Mouse (Mus musculus) fibroblast of lung, adult 2 months (primary cell): ENCODE results near the gene Myrf.
A peak's percentile ranks its signal among the peaks of the same experiment; 100 is the strongest.

Source experiments
- DNase-seq: peaks from one replicate; pipeline ENCODE4 v3.0.0-alpha.2; 2011; ENCODE audit warnings: low read depth

Myrf gene

DNA sequence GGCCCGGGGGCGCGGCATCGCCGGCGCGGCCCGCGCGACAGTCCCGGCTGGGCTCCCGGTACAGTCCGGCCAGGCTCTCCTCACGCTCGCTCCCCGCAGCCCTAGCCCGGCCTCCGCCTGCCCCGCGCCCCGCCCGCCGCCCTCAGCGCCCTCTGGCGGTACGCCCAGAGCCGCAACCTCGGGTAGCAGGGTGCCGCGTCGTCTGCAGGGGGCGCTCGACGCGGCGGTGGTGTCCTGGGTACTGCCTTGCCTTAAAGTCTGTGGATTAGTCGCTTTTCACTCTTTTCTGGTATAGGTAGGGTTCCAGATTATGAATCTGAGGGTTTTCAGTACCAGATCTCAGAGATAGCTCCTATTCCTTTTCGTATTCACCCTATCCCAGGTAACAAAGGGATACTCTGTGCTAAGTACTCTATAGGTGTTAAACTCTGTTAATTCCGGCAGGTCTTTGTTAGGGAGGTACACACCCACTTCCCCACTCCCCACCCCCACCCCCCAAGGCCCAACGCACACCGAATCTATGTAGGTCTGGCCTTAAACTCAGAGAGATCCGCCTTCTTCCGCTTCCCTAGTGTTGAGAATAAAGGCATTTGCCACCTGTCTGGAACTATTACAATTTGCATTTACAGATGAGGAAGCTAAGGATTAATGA is at the start of gene Myrf:
TSS of gene Myrf (minus strand) at position 95 of the 652 bp plus-strand sequence.
- no peak for DNase-seq

DNA sequence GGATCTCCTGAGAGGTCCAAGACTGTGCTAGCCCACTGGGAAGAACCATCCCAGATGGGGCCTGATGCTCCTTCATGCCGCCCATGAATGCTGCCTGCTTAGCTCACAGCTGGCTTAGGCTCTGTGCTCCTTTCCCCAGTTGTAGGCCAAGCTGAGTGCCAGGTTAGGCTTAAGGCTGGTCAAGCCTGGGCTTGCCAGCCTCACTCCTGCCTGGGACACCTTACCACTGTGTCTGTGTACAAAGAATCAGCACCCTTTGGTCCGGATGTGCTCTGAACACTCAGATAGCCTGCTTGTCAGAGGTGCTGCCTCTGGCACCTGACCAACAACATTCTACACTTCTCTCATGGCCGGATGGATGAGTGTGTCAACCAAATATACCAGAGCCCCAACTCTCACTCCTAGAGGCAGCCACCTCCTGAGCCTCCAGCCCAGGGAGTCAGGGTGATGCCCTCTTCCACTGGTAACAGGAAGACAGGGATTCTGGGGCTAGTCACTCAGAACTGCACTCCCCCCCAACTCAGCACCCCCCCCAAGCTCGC is 49.1 kb upstream of the Myrf start:
- DNase-seq: no peak

DNA sequence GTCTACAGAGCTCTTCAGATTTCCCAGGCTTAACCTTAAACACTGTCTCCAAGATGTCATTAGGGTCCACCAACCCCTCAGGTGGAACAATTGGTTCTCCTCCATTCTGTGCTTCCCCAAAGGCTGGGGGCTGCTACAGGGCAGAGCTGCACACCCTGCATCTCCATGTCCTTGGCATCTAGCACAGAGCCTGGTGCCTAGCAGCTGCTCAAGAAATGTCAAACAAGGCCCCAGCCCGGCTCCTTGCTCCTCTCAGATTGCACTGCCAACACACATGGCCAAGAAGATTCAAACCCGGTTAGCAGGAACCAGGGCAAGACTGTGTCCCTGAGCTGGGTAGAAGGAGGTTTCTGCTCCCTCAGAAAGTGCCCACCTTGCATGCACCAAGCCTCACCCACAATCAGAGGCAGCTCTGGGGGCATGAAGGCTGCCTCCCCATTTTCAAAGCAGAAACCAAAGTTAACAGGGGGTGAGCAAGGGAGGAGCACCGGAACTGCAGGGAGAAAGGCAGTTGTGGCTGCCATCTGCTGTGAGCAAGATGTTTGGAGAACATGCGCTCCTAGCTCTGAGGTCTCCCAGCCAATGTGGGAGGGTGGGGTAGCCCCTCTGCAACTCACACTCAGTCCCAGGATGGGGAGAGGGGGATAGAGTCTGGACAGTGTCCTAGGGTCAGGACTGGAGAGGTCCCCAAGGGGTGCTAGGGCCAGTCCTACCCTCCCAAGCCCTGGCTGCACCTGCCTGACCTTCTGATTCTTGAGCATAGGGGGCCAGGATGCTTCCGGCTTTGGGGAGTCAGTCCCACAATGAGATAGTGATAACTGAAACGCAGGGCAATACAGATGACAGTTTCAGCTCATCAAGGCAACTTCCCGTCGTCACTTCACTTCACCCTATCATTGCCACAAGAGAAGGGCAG is 47.8 kb upstream of the Myrf start:
- DNase-seq: no peak

DNA sequence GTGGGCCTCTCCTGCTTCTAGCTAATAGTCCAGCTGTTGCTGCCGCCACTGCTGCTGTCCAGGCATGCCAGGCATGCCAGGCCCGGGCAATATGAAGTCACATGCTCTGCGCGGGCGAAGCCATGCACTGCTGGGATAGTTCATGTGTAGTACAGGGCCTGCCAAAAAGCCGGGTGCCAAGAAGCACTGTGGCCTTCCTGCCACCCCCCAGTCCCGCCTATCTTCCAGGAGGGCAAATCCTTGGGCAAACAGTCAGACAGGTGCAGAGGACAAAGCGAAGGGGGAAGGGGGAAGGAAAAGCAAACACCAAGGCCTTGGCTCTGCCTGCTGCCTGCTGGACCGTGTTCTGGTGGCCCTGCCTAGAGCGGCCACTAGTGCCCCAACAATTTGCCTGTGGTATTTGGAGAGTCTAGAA is 45.9 kb upstream of the Myrf start:
- no peak for DNase-seq

DNA sequence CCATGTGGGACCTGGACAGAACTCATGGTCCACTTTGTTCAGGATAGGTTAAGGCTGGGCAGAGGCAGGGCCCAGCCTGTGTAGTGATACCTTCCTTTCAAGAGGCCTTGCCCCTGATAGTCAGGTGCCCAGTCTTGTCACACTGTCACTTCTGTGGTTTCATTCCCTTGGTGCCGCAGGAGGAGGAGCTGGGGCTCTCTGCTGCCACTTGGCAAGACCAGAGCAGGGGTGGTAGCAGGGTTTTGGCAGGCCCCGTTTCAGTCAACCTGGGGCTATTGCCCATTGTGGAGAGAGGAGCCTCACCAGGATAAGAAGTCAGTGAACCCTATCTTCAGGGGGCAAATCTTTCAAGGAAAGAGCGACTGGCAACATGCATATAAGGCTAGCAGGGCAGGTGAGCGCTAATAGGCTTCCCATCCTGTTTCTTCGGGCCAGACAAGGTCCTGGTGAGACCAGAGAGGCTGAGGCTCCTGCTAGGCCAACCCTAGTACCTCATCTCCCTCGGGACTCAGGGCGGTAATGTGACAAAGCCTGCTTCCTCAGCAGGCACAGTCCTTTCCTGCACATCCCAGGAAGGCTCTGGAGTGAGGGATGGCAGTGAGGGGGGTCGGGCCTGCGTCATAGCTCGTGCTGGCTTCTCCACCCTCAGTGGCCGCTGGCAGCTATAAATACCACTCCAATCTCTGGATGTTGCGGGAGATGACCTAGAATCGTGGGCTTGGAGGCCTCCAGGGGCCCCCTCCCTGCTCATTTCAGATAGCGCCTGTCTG is 40.4 kb upstream of the Myrf start:
- no peak for DNase-seq

DNA sequence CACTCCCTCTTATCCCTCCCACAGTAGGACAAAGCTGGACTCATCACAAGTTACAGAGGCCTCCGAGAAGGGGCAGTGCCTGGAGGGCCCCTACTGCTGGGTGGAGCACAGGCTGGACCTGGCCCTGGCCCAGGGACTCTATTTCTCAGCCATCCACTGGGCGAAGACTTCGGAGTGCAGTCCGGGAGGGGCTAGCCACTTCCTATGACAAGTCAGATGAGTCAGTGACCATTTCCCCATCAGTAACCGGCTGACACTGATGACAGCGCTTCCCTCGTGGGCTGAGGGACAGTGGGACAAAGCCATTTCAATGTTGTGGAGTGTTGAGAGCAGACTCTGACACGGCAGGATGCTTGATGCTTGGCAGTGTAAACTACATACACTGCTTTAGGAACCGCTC is 39.1 kb upstream of the Myrf start:
- peak; percentile 63 for DNase-seq

DNA sequence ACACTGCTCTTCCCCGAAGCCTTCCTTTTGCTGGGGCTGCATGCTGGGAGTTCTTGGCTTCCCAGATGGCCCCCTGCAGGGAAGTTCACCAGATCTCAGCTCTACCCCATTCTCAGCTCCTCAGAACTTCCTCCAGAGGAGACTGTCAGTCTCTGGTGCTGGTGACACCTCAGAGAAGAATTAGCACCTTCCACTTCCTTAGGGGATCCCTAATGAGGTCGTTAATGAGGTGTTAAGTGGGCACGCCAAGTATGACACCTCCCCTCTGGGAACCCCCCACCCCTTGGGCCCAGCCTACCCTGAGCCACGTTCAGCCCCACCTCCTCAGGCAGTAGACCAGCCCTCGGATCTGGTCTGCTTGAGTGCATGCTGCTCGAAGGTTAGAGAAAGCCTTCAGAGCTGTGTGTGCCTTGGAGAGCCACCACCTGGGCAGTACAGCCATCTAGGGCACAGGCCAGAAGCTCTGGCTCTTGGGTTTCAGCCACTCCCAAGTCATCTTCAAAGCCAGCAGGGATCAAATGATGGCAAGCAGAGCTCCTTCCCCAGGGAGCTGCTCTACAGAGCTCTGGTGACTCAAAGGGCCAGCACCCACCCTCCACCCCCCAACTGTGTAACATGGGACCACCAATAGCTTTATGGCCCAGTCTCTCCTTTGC is 38.2 kb upstream of the Myrf start:
- no peak for DNase-seq

DNA sequence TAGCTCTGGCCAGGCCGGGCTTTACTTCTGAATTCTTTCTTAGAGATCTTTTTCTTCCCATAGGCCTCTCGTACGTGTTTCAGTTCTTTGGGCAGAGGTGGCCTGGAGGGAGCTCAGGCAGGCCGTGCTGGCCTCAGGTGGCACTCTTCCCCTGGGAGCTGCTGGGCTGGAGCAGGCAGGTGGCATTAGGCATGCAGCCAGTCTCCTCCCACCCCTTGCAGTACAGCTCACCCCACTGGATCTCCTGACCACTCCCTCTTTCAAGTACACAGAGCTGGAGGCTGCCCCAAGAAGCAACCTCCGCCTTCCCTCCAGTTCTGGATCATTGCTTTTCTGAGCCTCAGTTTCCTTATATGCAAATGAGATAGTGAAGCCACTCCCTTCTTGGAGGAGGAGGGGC is 37.2 kb upstream of the Myrf start:
- DNase-seq: no peak

DNA sequence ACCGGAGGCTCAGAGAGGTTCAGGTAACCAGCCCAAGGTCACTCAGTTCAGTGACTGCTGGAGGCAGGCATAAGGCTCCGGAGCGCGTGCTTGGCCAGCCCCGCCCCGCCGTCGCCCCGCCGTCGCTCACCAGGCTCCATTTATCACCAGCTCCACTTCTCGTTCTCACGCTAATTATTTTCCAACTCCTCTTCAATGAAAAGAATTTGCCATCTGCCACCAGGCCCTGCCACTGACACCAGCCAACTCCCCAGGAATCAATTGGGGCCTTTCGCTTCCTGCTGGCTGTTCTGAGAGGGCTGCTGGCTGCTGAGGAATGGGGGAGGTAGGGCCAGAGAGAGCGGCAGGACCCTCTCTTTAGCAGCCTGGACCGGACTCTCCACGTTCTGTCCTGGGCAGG is 36.8 kb upstream of the Myrf start:
- DNase-seq: no peak

DNA sequence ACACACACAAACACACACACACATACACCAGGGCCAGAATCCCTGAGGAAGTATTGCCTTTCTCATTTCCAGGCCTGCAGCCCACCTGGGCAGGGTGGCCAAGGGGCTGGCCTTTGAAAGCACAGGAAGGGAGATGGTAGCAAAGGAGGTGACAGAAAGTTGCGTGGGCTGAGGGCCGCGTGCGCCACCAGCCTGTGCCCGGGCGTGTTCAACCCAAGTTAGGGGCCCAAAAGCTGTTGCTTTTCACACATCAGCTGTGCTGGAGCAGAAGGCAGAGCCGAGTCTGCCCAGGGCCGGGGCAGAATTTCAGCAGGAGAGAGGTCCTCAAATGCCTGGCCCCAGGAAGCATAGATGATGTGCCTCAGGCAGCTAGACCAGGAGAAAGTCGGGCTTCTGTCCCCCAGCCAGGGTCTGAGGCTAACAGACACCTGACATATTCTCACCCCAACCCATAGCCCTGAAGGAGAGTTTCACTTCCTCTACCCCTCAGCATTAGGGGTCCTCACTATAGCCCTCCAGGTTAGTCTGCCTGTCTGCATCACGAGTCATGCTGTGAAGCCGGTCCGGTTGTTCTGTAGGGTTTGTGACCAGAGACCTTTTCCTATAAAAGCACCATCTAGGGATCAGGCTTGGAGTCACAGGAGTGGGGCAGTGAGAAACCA is 36.1 kb upstream of the Myrf start:
- DNase-seq: no peak

DNA sequence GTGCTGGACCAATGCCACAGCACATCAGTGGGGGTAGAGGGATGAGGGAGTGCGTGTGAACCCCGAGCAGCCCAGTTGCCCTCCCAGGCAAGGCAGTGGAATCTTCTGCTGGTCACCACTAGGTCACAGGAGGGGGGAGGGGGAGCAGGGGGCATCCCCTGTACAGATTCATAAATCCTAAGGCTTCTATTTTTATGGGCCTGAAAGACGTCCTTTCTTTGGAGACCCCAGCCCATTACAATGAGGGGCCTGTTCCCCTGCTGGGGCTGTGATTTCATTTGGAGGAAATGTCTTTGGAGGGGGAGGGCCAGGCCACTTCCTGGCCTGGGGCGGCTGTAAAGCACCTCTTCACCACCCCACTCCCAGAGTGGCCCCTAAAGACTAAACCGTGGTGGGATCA is 33.5 kb upstream of the Myrf start:
- no peak for DNase-seq

DNA sequence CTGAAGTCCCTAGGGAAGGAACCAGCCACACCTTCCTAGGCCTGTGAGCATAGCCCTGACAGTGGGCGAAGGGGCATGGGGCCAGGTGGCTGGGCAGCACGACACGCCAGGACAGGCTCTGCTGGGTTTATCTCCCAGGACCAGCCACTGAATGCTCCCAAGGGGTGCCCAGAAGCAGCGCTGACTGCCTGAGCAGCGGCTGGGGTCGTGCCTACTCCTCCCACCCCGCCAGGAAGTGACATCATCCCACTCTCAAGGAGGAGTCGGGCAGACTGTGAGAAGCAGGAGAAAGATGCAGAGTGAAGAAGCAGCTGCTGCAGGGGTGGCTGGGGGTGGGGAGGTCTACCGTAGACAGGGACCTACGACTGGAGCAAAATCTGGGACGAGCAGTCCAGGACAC is 32.2 kb upstream of the Myrf start:
- no peak for DNase-seq

DNA sequence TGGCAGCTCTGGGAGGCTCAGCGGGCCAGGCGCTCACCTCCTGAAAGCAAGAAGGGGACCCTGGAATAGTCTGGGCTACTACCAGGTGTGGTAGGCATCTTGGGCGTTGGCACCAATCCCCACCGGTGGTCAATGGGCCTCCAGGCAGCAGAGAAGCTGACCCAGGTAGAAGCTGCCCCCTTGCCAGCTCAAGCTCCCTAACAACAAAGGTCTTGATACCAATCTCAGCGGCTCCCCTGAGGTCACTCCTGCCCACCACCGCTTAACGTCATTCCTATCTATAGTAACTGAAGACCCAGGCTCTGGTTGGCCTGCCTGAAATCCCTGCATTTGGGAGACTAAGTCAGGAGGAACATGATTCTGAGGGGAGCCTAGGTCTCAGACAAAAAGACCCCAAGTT is 31.0 kb upstream of the Myrf start:
- no peak for DNase-seq

DNA sequence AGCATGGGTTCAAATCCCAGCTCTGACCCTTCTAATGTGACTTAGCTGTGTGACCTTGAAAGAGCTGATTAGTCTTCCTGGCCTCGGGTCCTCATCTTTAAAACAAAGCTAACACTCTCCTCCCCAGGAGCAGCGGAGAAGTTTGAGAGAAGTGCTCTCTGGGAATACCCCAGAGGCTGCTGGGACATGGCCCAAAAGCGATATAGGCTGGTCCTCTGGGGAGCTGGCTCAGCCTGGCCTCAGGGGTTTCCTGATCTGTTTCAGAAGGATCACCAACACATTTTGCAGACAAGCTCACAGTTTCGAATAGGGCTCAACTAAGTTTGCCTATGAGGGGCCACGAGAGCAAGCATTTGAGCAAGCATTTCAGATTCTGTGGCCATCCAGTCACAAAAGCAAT is 29.8 kb upstream of the Myrf start:
- DNase-seq: no peak

DNA sequence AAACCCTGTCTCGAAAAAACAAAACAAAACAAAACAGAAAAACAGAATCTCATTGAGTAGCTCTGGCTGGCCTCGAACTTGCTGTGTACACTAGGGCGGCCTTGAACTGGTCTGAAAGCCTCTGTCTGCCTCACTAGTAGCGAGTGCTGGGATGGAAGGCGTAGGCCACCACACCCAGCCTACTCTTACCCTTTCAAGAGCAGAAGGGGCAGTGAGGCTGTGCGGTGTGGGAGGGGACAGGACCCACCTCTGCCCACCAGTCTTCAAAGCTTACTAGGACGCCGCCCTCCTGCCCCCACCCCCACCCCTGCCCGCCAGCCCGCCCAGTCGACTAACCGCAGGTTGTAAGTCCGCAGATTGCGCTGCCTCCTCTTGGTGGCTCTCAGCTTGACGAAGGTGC is 28.3 kb upstream of the Myrf start:
- no peak for DNase-seq

DNA sequence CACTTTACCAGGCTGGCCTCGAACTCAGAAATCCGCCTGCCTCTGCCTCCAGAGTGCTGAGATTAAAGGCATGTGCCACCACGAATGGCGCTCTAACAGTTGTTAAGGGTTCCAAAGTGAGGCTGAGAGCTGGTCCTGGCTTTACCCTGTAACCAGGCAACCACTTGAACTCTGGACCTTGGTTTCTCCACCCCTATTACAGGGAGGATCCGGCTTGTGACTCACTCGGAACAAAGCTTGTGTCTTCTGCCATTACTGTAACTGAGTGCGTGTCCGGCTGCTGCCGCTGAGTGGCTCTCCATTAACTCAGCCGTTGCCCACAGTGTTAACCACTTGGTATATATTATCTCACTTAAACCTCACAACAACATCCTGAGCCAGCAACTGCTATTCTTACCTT is 27.4 kb upstream of the Myrf start:
- DNase-seq: no peak

DNA sequence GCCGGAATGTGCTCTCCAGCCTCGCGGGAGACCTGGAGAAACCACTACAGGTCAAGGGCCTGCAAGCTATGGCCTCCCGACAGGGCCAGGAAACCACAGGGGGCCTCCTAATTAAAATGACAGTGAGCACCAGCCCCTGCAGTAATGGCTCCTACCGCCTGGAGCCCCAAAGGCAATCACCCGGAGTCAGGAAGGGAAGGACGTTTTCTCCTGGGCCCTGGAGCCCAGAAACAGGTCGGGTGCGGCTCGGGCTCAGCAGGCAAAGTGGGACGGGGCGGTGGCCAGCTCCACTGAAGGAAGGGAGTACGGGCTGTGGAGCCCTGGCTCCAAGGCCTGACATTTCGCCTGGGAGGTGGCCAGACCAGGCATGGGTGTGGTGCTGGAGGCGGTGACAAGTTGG is 26.5 kb upstream of the Myrf start:
- DNase-seq: no peak

DNA sequence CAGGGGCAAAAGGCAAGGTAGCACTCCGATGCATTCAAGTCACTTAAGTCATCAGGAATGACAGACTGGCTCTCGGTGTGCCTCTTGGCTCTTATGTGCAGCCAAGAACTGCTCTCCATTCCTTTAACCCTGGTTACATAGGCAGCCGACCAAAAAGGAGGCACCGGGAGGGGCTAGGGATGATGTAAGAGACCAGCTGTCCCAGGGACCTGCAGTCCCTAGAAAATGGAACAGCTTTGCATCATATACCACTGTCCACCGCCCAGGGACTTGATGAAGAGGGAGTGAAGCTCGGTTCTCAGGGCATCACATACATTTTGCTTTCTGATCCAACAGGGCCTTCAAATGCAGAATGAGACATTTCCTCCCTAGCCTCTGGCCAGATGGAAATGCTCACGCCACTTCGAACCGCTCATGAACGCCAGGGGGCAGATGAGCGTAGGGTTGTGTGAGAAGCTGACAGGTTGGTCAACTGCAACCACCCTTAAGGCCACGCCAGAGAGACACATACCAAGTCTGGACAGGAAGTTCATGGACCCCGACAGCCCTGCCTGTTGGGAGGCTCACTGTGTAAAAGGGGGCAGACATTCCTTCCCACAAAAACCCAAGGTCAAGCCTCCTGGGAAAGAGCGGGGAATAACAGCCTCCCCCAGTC is 25.8 kb upstream of the Myrf start:
- DNase-seq: peak; percentile 77

DNA sequence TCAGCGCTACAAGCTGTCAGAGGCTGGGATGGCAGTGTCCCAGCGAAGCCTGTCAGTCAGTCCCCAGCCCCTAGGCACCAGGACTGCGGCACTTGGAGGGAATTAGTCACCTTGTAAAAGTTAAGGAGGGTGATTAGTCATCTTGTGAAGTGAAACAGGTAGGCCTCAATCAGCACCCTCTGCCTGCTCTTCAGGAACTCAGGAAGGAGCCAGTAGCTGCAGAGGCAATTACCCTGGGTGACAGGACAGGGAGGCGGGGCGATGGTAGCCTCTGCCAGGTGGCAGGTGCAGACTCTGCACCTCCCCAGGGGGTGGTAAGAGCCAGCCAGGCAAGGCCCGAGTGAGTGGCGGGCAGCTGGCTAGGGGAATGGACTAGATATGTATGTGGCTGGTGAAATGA is 20.8 kb upstream of the Myrf start:
- no peak for DNase-seq

DNA sequence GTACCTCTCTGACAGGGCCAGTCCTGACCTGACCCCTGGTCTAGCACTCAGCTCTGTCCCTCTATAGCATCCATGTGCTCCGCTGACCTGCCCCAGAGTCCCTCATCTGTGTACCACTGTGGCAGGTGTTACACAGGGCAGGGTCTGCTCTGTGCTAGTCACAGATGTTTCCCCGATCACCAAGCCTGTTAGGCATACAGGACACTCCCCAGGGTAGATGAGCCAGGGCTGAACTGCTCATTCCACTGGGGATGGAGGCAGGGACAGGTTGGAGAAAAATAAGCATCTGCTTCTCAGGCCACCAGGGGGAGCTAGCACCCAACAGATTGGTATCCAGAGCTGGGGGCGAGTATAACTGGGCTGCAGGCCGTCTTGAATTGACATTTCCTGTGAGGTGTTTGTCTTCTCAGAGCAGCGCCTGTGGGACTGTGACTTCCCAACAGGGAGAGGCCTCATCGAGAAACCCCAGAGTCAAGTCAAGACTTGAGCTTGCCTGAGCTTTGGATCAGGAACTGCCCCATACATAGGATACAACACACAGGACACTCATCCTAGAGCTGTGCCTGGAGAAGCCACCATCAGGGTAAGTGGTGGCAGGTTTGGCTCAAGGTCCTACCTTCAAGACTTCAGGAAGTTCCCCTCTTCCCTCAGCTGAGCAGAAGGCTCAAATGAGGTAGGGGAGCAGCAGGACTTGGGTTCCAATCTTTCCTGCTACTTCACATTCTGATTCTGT is 17.9 kb upstream of the Myrf start:
- no peak for DNase-seq
